Mouse (Mus musculus): Measurements from ENCODE around the gene Hspa4.
A peak's percentile ranks its signal among the peaks of the same experiment; 100 is the strongest.
"Not testable (repeated sequence)": the region's sequence is repeated elsewhere in the genome, so short reads cannot be mapped to it uniquely, and the experiment has no call there.

Hspa4 gene

DNA sequence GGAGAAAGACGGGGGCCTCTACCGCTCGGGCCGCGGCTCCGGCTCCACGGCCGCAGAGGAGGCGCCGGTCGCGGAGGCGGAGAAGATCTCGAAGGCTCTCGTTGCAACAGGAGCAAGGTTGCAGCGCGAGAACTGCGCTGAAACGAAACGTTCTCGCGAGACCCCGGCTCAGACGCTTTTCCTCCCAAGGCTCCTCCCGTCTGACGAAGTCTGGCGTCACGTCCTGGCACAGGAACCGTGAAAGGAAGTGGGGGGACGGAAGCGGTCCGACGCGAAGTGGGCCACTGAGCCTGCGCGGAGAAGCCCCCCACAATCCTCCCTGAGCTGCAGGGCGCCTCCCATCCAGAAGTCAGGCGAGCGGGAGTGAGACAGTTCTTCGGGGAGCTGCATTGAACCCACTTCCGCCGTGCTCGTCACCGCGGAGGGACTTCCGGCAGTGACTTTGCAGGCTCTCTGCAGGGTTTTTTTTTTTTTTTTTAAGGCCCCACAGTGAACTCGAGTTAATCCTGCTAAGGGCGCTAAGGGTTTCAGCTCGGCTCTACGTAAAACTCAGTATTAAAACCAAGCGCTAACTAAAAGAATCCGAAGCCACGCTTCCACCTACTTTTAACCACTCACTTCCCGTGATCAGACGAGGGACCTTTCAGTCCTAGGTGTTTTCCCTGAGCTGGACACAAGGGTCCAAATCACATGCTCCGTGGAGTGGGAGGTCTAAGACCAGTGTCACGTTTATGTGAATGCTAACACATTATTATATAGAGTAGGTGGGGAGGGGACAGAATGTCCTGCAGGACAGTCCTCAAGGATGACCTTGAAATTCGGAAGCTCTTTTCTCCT is at the start of gene Hspa4:
Gene Hspa4, minus strand, starts transcription at position 128 of the 837 bp plus-strand sequence.
- peak; percentile 97 for DNase-seq

- DNase-seq = no peak
Measured at GRCm38 (mm10) chr11:53345738-53346137, 45.5 kb upstream of the Hspa4 start.

GRCm38 (mm10) chr11:53345328-53345727 is 45.1 kb upstream of the Hspa4 start:
- no peak for DNase-seq

DNA sequence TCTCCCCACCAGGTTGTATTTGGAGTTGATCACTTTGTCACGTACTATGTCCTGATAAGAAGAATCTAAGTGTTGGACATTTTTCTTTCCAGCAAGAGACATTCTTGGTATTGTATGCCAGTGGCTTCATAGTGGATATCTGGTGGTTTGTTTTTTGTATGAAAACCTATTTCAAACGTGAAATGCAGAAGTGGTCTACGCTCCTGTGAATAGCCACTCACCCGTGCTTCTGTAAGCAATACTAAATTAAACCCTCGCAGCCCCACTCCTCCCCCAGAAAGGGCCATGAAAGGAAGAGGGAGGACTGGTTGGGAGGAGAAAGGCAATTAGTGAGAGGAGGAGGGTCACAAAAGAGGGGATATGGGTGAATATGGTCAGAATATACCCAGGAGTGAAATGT is 42.5 kb upstream of the Hspa4 start:
- no peak for DNase-seq

GRCm38 (mm10) chr11:53341019-53341418 is 40.8 kb upstream of the Hspa4 start:
- not testable (repeated sequence) for DNase-seq

DNA sequence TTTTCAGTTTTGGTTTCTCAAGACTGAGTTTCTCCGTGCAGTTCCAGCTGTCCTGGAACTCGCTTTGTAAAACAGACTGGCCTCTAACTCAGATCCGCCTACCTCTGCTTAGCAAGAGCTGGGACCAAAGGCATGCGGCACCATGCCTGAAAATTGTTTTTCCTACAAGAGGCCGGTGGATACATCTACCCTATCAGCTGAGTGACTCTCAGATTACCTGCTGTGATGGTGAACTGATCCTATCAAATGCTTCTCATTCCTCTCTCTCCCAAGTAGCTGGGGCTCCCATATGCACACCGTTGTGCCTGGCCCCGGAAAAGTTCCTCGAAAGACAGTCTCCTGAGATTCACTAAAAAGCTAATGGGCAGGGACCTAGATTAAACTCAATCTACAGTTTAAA is 37.4 kb upstream of the Hspa4 start:
- DNase-seq = no peak

DNA sequence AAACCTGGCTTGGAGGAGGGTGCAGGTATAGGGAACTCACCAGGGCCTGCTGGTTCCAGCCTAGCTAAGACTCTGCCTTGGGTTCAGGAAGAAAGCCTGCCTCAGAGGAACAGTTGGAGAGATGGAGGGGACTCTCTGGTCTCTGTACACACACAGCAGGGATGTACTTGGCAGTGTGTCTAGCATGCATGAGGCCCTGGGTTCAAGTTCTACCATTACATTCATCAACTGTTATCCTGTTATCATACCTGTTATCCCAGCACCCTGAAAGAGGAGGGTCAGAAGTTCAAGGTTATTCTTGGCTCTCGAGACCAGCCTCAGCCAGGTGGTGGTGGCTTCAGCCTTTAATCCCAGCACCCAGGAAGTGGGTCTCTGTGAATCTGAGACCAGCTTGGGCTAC is 36.7 kb upstream of the Hspa4 start:
- DNase-seq = no peak

GRCm38 (mm10) chr11:53336182-53336571 is 35.9 kb upstream of the Hspa4 start:
- no peak for DNase-seq

- DNase-seq = no peak
Measured at GRCm38 (mm10) chr11:53335505-53336181, 35.4 kb upstream of the Hspa4 start.

- no peak for DNase-seq
Measured at GRCm38 (mm10) chr11:53332076-53332680, 31.9 kb upstream of the Hspa4 start.

DNA sequence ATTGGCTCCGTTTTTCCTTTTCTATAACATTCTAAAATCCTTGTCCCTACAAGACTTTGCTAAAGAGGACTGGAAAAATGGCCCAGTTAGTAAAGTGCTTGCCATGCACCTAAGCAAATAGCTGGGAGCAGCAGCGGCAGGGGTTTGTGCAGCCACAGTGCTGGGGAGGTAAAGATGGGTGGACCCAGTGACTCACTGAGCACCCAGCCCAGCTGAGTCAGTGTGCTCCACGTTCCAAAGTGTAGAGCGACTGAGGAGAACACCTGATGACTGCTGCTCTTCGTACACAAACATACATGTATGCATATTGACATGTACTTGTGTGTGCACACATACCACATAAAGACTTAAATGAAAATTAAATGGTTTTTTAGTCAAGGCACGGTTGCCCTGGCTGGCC is 30.9 kb upstream of the Hspa4 start:
- no peak for DNase-seq

DNA sequence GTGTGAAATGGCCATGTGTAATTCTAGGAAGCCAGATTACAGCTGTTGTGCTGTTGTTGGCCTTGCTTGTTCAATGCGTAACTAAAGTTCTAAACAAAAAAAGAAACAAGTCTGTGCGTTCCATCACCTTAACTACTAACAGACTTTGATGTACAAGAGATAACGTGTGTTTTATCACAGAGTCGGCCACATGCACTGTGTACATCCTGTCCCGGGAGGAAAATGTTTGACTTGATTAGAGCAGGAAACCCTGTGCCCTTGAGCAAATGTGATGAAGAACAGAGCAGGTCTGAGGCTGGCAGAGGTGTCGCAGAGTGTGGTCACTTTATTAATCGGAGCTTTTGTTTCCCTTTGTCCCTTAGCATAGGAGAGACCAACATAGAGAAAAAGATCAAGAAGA is 30.1 kb upstream of the Hspa4 start:
- DNase-seq = no peak

- DNase-seq = peak; percentile 86
Measured at GRCm38 (mm10) chr11:53324512-53324968, 24.3 kb upstream of the Hspa4 start, which contains the start of gene Zcchc10. Gene Zcchc10 (plus strand): TSS chr11:53324679.

DNA sequence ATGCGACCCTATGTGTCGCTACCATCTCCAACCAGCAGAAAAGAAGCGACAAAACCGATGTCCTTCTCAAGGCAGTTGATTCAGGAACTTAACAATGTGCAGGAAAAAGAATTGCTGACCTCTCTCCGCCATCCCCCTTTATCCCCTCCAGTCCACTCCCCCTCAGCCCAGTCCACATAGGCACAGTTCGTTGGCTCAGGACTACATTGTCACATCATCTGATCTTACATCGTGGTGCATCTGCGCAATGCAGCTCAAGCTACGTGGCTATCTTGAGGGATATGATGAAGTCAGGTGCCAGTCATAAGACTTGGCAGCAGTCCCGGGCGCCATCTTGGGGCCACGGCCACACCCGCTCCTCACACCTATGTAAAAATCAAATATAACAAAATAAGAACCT is 19.6 kb upstream of the Hspa4 start:
- DNase-seq = not testable (repeated sequence)

DNA sequence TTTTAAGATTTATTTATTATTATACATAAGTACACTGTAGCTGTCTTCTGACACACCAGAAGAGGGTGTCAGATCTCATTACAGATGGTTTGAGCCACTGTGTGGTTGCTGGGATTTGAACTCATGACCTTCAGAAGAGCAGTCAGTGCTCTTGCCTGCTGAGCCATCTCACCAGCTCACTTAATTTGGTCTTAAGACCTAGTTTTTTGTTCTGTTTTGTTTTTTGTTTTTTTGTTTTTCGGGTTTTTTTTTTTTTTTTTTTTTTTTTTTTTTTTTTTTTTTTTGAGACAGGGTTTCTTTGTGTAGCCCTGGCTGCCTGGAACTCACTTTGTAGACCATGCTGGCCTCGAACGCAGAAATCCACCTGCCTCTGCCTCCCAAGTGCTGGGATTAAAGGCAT is 18.3 kb upstream of the Hspa4 start:
- DNase-seq = not testable (repeated sequence)

- no peak for DNase-seq
Measured at GRCm38 (mm10) chr11:53318041-53318440, 17.8 kb upstream of the Hspa4 start.

DNA sequence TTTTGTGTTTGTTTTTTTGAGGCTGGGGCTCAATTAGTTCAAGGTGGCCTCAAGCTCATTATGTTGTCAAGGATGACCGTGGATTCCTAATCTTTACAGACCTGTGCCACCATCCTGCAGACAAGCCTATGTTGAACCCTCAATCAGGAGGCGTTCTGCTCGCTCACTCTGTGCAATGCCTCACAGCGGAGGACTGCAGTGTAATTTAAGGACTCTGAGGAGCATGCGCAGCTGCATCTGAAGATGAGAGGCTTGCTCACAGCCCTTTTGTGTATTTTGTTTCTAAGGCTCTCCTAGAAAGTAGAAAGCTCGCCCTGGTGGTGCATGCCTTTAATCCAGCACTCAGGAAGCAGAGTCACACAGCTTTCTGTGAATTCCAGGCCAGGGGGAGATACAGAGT is 16.7 kb upstream of the Hspa4 start:
- DNase-seq = no peak

DNA sequence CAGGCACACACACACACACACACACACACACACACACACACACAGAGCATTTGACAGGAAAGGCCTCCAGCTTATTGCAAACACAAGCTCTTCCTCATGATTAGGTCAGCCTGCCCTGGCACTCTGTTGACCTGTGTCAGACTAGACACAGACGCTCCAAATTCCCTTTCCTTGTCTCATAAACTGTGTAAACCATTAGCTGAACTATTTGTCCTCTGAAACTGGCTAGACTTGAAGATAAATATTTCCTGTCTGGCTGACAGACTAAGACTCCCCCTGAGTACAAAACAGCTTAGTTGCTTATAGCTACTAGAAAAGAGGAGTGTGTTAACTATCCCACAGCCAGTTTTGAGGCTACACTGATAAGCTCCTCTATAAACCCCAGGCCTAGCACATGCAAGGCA is 14.5 kb upstream of the Hspa4 start:
- peak; percentile 57 for DNase-seq

- not testable (repeated sequence) for DNase-seq
Measured at GRCm38 (mm10) chr11:53312823-53313222, 12.6 kb upstream of the Hspa4 start.

DNA sequence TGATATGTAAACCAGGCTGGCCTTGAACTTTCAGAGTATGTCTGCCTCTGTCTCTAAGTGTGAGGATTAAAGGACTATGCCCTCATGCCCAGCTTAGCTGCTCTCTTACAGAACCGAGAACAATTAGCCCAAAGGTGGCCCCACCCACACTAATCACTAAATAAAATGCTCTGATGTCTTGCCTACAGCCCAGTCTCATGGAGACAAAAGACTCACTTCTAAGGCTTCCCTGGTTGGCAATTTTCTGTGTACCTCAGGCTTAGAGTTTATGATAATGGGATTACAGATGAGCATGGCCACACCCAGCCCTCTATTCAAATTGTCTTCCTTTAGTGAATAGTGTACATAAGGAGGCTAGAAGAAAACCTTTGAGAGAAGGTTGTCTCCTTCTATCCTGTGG is 11.1 kb upstream of the Hspa4 start:
- DNase-seq = no peak

DNA sequence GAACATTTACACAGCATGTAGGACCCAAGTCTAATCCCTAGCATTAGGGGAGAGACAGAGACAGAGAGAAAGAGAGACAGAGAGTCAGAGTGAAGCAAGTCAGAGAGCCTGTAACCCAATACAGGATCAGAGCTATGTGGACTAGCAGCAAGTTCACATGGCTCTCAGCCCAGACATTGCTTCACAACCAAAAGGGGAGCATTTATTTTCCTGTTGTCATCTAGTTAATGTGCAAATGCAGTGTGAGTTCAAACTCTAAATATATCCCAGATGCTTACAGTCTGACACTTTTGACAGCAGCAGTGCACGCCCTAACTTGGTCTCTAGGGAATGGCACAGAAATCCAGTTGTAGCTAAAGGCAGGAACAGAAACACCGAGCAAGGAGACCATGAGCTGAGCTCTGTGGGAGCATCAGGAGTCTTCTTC is 8.6 kb upstream of the Hspa4 start:
- DNase-seq = peak; percentile 82

DNA sequence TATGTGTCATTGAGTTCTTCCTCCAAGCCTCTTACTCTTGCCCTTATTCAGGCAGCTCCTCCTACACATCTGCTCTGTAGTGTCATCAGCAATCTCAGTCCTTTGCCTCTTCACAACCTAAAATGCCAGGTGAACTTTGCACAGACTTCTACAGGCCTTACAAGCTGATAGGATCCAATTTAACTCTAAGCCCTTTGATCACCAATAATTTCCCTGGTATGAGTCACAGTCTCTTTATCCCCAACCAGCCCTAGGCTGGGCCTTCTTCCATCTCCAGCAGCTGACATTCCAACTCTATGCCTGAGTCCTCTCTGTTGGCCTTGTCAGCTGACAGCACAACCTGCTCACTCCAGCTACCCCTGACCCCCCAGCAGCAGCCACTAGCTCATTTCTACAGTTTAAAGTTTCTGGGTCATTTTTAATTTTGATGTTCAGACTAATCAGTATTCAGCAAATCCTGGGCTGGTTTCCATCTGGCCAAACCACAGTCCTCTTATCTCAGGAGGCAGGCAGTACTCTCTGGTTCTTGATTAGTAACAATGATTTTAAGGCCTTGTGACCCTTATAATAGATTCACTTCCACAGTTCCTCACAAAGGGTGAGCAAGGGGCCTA is 8.1 kb upstream of the Hspa4 start:
- DNase-seq = peak; percentile 66

GRCm38 (mm10) chr11:53307558-53308065 is 7.4 kb upstream of the Hspa4 start:
- DNase-seq = peak; percentile 42
